Mouse (Mus musculus): ENCODE measurements around the gene Pfkfb1.

GRCm38 (mm10) chrX:150554032-150554431 is 34.0 kb upstream of the Pfkfb1 start:
- no peak for TF ChIP-seq CTCF (IDR thresholded peaks at IDR 0.05)
- TF ChIP-seq EP300 (IDR thresholded peaks at IDR 0.05): no peak
